Mouse (Mus musculus) hindbrain, postnatal 0 days (tissue): ENCODE measurements at regions not wholly inside any gene's neighbourhood (a gene's known extent, or its start where the extent isn't known, plus 50 kb on each side); places are given as distances from the start of the nearest gene placed in this dataset.
A peak's percentile ranks its signal among the peaks of the same experiment; 100 is the strongest.

Source experiments
- ATAC-seq: fragments of 200-750 bp; cut with Nextera tagmentation; 2 replicates; pipeline ENCODE4 v1.8.0; 2017; ENCODE audit warnings: mild to moderate bottlenecking, moderate TSS enrichment, moderate library complexity
- DNase-seq: peaks from one replicate; pipeline ENCODE4 v3.0.0-alpha.2; 2015; ENCODE audit warnings: low spot score
- H3K27ac ChIP-seq: fragments of 300-500 bp; sonication (generic); 2 replicates; pipeline ENCODE4 v1.5.1; 2014; ENCODE audit warnings: mild to moderate bottlenecking
- H3K27me3 ChIP-seq: fragments of 300-500 bp; sonication (generic); 2 replicates; pipeline ENCODE4 v1.6.1; 2014; ENCODE audit warnings: low read length, mixed read lengths; ENCODE audit not compliant: insufficient read depth
- H3K36me3 ChIP-seq: fragments of 300-500 bp; sonication (generic); 2 replicates; pipeline ENCODE4 v1.6.1; 2014; ENCODE audit warnings: low read length, mixed read lengths; ENCODE audit not compliant: insufficient read depth
- H3K4me1 ChIP-seq: fragments of 300-500 bp; sonication (generic); 2 replicates; pipeline ENCODE4 v1.6.1; 2014; ENCODE audit warnings: antibody characterized with exemption, low read length, mixed read lengths; ENCODE audit not compliant: insufficient read depth
- H3K4me2 ChIP-seq: fragments of 300-500 bp; sonication (generic); 2 replicates; pipeline ENCODE4 v1.6.1; 2014; ENCODE audit warnings: low read depth, mild to moderate bottlenecking, low read length, moderate library complexity, mixed read lengths
- H3K4me3 ChIP-seq: fragments of 300-500 bp; sonication (generic); 2 replicates; pipeline ENCODE4 v1.5.1; 2014; ENCODE audit warnings: low read length
- H3K9ac ChIP-seq: fragments of 300-500 bp; sonication (generic); replicated peaks from 2 replicates; pipeline ENCODE4 v1.6.1; 2014; ENCODE audit warnings: mild to moderate bottlenecking, low read length, moderate library complexity, mixed read lengths
- H3K9me3 ChIP-seq: fragments of 300-500 bp; sonication (generic); 2 replicates; pipeline ENCODE4 v1.6.1; 2016; ENCODE audit warnings: low read length, mixed read lengths
- CTCF ChIP-seq: IDR thresholded peaks from 2 replicates; pipeline ENCODE4 v1.5.1; 2016; ENCODE audit warnings: antibody characterized with exemption, control low read depth, low read depth

DNA sequence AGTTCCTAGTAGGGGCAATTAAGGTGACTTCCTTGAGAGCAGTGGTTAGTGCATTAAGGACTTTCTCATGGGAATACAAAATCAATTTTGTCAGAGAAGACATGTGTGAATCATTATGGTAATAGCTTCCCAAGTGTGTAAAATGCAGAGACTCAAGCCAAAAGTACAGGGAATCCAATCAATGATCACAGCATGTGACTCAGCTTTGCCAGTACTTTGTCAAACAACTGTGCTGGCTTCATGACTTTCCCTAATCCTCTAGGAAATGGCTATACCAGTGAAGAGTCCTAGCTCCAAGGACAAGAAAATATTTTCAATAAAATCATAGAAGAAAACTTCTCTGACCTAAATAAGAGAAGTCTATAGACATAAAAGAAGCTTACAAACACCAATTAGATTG lies 1363.9 kb downstream of the Kcnt2 start:
- no peak overlapping the region for H3K4me2 ChIP-seq
- H3K4me1 ChIP-seq: no peaks in the 10 kb centered on the region
- no peak; the same call in 1 of the 2 replicates for ATAC-seq

More for the DNA sequence above, 1363.9 kb downstream of the Kcnt2 start:
- no peaks in the 10 kb centered on the region for H3K27me3 ChIP-seq
- no peak for TF ChIP-seq CTCF
- H3K27ac ChIP-seq: no peak overlapping the region
- H3K9me3 ChIP-seq: no peaks in the 10 kb centered on the region
- H3K4me3 ChIP-seq: no peak overlapping the region
- no peak overlapping the region for H3K9ac ChIP-seq
- DNase-seq: peak; percentile 36
- no peaks in the 10 kb centered on the region for H3K36me3 ChIP-seq
